Mouse (Mus musculus) stomach, embryonic 15.5 days (tissue): Measurements from ENCODE around the gene Gm5891. TPM values are rescaled to one million over a fixed set of nuclear protein-coding genes. Genes with fewer than 3 reads are reported as not detected.
"Not testable (repeated sequence)": the region's sequence is repeated elsewhere in the genome, so short reads cannot be mapped to it uniquely, and the experiment has no call there.

Source experiments
- ATAC-seq: fragments of 200-750 bp; cut with Nextera tagmentation; 2 replicates; pipeline ENCODE4 v1.8.0; 2017; ENCODE audit warnings: low read depth, moderate number of reproducible peaks, moderate TSS enrichment; ENCODE audit not compliant: insufficient read depth, low FRiP score
- H3K27ac ChIP-seq: fragments of 300-500 bp; sonication (generic); 2 replicates; pipeline ENCODE4 v1.5.1; 2015; ENCODE audit warnings: mild to moderate bottlenecking, inconsistent platforms
- H3K27me3 ChIP-seq: fragments of 300-500 bp; sonication (generic); replicated peaks from 2 replicates; pipeline ENCODE4 v1.6.1; 2015; ENCODE audit warnings: inconsistent platforms
- H3K36me3 ChIP-seq: fragments of 300-500 bp; sonication (generic); 2 replicates; pipeline ENCODE4 v1.6.1; 2015; ENCODE audit warnings: inconsistent platforms
- H3K4me1 ChIP-seq: fragments of 300-500 bp; sonication (generic); 2 replicates; pipeline ENCODE4 v1.6.1; 2015; ENCODE audit warnings: inconsistent platforms
- H3K4me2 ChIP-seq: fragments of 300-500 bp; sonication (generic); 2 replicates; pipeline ENCODE4 v1.6.1; 2015; ENCODE audit warnings: mild to moderate bottlenecking, inconsistent platforms
- H3K4me3 ChIP-seq: fragments of 300-500 bp; sonication (generic); replicated peaks from 2 replicates; pipeline ENCODE4 v1.5.1; 2015; ENCODE audit warnings: inconsistent platforms
- H3K9ac ChIP-seq: fragments of 300-500 bp; sonication (generic); 2 replicates; pipeline ENCODE4 v1.6.1; 2015; ENCODE audit warnings: inconsistent platforms
- H3K9me3 ChIP-seq: fragments of 300-500 bp; sonication (generic); 2 replicates; pipeline ENCODE4 v1.6.1; 2016; ENCODE audit warnings: inconsistent platforms
- WGBS: fragments of 180-500 bp; shearing (Covaris S2); methylation state at CpG from one replicate; pipeline ENCODE4 v1.1.7; 2015; 5-methylcytosine and 5-hydroxymethylcytosine counted together
- polyA plus RNA-seq: library from polyadenylated mRNA; unstranded; fragments of >200 nt; fragmentation: Nextera tagmentation; extraction: Ambion mirVana; gene quantifications from 2 replicates; pipeline ENCODE4 v1.2.1, GENCODE M21; 2015

Gene Gm5891
- not detected in 2 replicates for polyA plus RNA-seq

GRCm38 (mm10) chr7:21921191-21921590 is at the start of gene Gm5891:
Gene Gm5891 (minus strand): TSS chr7:21921291.
- H3K9me3 ChIP-seq, result not testable (repeated sequence)
- WGBS, result no CpG with 5 or more reads among the region's 1 CpGs

More at GRCm38 (mm10) chr7:21921191-21921590, at the start of gene Gm5891:
- not testable (repeated sequence) for H3K36me3 ChIP-seq, H3K27me3 ChIP-seq, H3K4me3 ChIP-seq, H3K9ac ChIP-seq, H3K4me1 ChIP-seq, H3K4me2 ChIP-seq, ATAC-seq, H3K27ac ChIP-seq

Other genes with a start within 250 kb of the Gm5891 start
- not detected in 2 replicates for gene Gm4175, start 159.8 kb downstream of the Gm5891 start, polyA plus RNA-seq
- gene Gm4177, start 124.6 kb downstream of the Gm5891 start, polyA plus RNA-seq, result not detected in 2 replicates
- not detected in 2 replicates for gene Vmn1r135, start 88.9 kb downstream of the Gm5891 start, polyA plus RNA-seq
- not detected in 2 replicates for gene Gm5725, start 77.0 kb downstream of the Gm5891 start, polyA plus RNA-seq
- gene Vmn1r137, start 73.3 kb upstream of the Gm5891 start, polyA plus RNA-seq, result not detected in 2 replicates
- gene Vmn1r138, start 107.6 kb upstream of the Gm5891 start, polyA plus RNA-seq, result not detected in 2 replicates
- not detected in 2 replicates for gene Gm6176, start 135.0 kb upstream of the Gm5891 start, polyA plus RNA-seq
- not detected in 2 replicates for gene Vmn1r139, start 147.8 kb upstream of the Gm5891 start, polyA plus RNA-seq
- gene Gm16451, start 197.0 kb upstream of the Gm5891 start, polyA plus RNA-seq, result not detected in 2 replicates
- gene Gm10666, start 213.4 kb upstream of the Gm5891 start, polyA plus RNA-seq, result not detected in 2 replicates
- gene Vmn1r142, start 242.7 kb upstream of the Gm5891 start, polyA plus RNA-seq, result not detected in 2 replicates